Mouse (Mus musculus): ENCODE data around the gene Naaa.

The Naaa gene

GRCm38 (mm10) chr5:92277437-92278394 is at the start of gene Naaa:
Naaa (minus strand) TSS chr5:92278170.
- DNase-seq (ENCODE audit: low spot score), result peak; percentile 94

GRCm38 (mm10) chr5:92327367-92327766 is 49.4 kb upstream of the Naaa start:
- DNase-seq (ENCODE audit: low spot score), result no peak

DNA sequence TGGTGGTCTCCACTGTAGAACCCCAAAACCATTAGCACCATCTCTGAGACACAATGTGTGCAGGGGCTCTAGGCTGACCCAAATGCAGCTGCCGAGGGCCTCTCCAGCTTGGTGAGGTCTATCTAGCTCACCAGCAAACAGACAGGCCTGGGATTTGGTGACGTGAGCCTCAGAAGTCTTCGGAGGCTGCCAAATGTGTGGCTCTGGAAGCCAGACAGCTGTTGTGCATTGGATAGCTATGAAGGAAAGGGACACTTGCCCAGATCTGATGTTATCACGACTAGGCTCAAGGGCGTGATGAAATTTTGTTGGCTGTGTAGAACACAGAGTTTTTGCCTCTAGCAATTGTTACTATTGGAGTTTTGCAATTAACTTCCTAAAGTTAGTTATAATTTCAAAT is 45.3 kb upstream of the Naaa start:
- peak; percentile 99 for DNase-seq (ENCODE audit: low spot score)

- peak; percentile 94 for DNase-seq (ENCODE audit: low spot score)
Measured at GRCm38 (mm10) chr5:92322612-92323011, 44.6 kb upstream of the Naaa start.

- DNase-seq (ENCODE audit: low spot score), result peak; percentile 83
Measured at GRCm38 (mm10) chr5:92321631-92322400, 43.8 kb upstream of the Naaa start.

DNA sequence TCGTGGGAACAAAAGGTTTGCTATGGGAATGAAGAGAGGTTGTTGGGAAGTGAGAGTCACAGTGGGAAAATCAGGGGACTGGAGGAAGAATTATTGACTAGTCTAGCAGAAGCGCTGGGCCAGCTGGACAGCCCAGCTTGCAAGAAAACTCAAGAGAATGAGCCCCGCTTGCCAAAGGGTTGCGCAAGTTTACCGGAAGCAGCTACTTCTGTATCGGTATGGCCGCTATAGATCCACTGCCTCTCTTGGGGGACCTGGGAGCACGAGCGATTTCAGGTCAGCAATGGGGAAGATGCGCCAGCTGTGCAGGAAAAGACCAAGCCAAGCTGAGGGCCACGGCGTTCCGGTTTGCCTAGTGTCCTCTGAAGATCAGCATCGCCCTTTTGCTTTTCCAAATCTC is 40.6 kb upstream of the Naaa start:
- peak; percentile 70 for DNase-seq (ENCODE audit: low spot score)

- no peak for DNase-seq (ENCODE audit: low spot score)
Measured at GRCm38 (mm10) chr5:92318119-92318518, 40.1 kb upstream of the Naaa start.

- no peak for DNase-seq (ENCODE audit: low spot score)
Measured at GRCm38 (mm10) chr5:92313776-92314175, 35.8 kb upstream of the Naaa start.

GRCm38 (mm10) chr5:92312046-92312715 is 34.2 kb upstream of the Naaa start:
- peak; percentile 91 for DNase-seq (ENCODE audit: low spot score)

DNA sequence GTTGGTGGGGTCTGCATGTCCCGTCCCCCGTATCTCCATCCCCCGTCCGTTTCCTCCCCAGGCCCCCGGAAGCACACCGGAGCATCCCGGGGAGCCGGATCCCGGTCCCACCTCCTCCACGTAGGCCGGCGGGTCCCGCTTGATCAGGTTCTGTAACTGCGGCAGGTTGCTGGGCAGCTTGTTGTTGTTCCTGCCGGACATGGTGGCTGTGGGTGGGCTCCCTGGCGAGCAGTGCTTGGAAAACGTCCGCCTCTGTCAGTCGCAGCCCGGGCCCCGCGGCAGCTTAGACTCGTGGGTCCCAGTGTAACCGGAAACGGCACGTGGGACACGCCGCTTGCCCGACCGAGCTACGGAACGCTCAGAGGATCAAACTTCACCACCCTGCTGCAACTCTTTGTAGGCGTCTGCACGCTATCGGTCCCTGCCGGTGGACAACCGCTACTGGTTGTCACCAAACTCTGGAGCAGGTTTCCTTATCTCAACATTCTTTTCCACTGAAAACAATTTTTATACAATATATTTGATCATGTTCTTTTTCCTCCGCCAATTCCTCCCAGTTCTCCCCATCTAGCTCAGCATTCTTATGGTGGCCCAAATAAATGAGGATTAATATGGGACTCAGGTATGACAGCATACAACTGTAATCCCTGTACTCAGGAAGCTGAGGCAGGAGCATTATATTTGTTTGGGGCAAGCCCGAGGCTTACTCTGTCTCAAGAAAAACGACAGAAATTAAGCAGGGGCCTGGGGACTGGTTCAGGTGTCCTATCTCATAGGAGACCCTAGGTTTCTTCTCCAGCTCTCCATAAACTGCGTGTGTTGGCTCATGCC is 31.9 kb upstream of the Naaa start, which contains the start of gene Sdad1:
Gene Sdad1 (minus strand): TSS at position 799 of the 831 bp plus-strand sequence.
- peak; percentile 90 for DNase-seq (ENCODE audit: low spot score)

GRCm38 (mm10) chr5:92304291-92304690 is 26.3 kb upstream of the Naaa start:
- no peak for DNase-seq (ENCODE audit: low spot score)

DNA sequence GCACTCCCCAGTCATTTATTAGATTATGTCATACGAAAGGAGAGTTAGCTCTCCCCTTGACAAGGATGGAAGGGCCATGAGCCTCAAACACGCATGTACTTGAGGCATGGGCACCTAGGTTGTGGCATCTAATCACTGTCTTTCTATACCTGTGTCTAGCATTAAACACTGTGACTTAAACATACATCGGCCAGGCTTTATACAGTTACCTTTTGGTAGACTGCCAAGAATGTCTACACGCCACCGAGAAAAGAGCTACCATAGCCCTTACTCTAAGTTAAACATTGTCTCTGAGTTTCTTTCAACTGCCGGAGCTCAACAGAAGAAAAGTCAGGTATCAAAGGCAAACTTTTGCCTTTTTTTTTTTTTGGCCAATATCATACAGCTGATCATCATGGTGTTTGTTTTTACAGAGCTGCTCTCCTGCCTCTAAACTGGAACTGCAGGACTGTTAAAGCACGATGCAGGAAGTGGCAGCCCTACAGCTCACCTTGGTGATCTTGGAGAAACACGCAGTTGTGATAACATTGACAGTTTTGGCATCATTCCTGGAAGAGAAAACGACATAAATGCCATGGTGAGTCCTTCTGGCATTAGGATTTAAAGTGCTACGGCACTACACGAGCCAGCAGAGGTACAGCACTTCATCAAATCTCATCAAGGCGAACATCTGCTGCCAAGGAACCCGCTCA is 24.3 kb upstream of the Naaa start:
- DNase-seq (ENCODE audit: low spot score), result no peak

DNA sequence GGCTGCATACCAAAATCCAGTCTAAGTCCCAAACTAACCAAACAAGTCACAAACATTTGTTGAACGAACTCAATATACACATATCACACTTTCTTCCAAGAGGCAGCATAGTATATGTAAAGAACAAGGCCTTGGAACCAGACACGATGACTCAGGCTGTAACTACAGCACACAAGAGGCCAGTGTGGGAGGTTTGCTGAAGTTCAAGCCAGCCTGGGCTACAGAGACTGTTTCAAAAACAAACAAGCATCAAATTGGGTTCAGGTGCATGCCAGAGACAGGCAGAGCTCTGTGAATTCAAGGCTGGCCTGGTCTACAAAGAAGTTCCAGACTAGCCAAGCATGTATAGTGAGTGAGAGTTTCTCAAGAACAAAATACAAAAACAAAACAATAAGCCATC is 16.6 kb upstream of the Naaa start:
- DNase-seq (ENCODE audit: low spot score), result no peak

GRCm38 (mm10) chr5:92291652-92292414 is 13.9 kb upstream of the Naaa start:
- peak; percentile 54 for DNase-seq (ENCODE audit: low spot score)

GRCm38 (mm10) chr5:92287840-92288239 is 9.9 kb upstream of the Naaa start:
- DNase-seq (ENCODE audit: low spot score), result no peak

- DNase-seq (ENCODE audit: low spot score), result peak; percentile 72
Measured at GRCm38 (mm10) chr5:92283107-92283506, 5.1 kb upstream of the Naaa start.

DNA sequence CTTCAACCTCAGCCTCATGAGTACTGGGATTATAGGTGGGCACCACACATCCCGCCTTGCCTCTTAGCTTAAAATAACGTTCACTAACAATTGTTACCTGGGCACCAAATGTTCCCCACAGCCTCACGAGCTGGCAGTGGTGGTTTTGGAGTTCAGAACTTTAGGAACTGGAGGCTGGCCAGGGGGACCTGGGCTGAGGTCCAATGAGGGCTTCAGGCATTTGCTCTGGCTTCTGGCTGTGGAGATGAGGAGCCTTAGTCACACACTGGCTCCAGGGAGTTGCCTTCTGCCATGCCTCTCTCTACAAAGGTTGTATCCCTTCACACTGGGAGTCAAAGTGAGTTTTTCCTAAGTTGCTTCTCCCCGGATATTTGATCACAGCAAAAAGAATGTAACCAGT is 4.6 kb upstream of the Naaa start:
- peak; percentile 96 for DNase-seq (ENCODE audit: low spot score)

DNA sequence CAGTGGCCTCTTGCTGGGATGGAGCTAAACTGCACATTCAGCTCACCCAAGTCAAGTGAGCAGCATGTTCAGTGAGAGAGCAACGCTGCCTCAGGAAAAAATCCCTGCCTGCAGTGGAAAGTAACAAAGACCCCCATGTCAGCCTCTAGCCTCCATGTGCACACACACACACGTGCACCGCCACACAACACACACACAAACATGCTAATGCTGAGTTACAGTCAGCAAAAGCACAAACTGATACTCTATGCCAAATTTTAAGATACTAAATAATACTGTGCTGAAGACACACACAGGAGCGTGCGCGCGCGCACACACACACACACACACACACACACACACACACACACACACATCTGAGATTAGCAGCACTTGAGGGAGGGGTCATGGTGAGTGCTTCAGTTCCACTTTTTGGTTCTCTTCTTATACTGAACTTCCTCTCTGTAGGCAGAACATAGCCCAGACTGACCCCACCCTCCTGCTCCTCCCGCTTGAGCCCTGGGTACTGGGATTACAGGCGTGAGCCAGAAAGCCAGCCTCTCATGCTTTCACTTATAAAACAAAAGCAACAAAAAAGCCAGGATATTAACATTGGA is 1.1 kb upstream of the Naaa start:
- DNase-seq (ENCODE audit: low spot score), result no peak

DNA sequence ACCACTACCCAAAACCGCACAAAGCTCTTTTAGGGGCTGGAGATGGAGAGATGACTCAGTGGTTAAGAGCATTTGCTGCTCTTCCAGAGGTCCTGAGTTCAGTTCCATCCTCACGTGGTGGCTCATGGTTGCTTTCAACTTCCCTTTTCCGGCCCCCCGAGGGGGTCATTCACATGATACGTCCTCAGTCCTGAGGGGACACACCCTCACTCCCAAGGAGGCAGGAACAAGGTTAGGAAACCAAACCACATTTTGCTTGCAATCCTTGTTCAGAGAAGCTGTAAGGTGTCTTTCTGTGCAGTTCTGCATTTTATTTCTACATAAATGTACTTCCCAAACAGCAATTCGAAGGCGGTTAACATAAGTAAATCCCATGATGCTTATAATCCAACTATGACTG is 7.5 kb downstream of the Naaa start:
- no peak for DNase-seq (ENCODE audit: low spot score)

Measured in adipocyte (in vitro differentiated cells).